Mouse (Mus musculus) layer of hippocampus, adult 6 months (tissue): ENCODE data around the gene Lpcat2b. TPM values are rescaled to one million over a fixed set of nuclear protein-coding genes. Genes with fewer than 3 reads are reported as not detected.

ENCODE experiments used
- long read RNA-seq, 2 experiments: library from polyadenylated mRNA; unstranded; transcript quantifications; one replicate each; pipeline ENCODE4 v2.0.0; 2019 to 2020
- polyA plus RNA-seq: library from polyadenylated mRNA; unstranded; fragments of <200 nt; fragmentation: Nextera tagmentation; gene quantifications from 2 replicates; pipeline ENCODE4 v1.2.3, GENCODE M21; 2021

Gene Lpcat2b
- not detected in 2 replicates for polyA plus RNA-seq
- long read RNA-seq, experiment 1: 0 reads
- long read RNA-seq, experiment 2: 0 reads

GRCm38 (mm10) chr5:107431249-107431648 lies at the start of gene Lpcat2b:
Lpcat2b (plus strand) TSS chr5:107431549.

GRCm38 (mm10) chr5:107402436-107402835 lies 28.9 kb upstream of the Lpcat2b start, which contains the start of gene Ephx4:
Ephx4 (plus strand) TSS chr5:107402736.

GRCm38 (mm10) chr5:107437464-107438281 lies 6.3 kb downstream of the Lpcat2b start, which contains the start of gene Btbd8:
Btbd8 (plus strand) TSS chr5:107437997.

Other genes starting within 250 kb of the Lpcat2b start
- gene Tgfbr3, start 141.9 kb upstream of the Lpcat2b start, polyA plus RNA-seq: 7.2 and 7.5 TPM in 2 replicates
- gene Brdt, start 100.4 kb upstream of the Lpcat2b start, polyA plus RNA-seq: 2.7 and 2.9 TPM in 2 replicates
- 78.8 and 89.2 TPM in 2 replicates for gene Ephx4, start 28.8 kb upstream of the Lpcat2b start, polyA plus RNA-seq
- 42.0 and 44.6 TPM in 2 replicates for gene Btbd8, start 6.4 kb downstream of the Lpcat2b start, polyA plus RNA-seq
- gene Gm42669, start 76.1 kb downstream of the Lpcat2b start, polyA plus RNA-seq: 0.06 TPM in 2 replicates
- 0.10 and 0.24 TPM in 2 replicates for gene 1700028K03Rik, start 103.2 kb downstream of the Lpcat2b start, polyA plus RNA-seq
- gene Rpap2, start 165.8 kb downstream of the Lpcat2b start, polyA plus RNA-seq: 21.7 and 22.4 TPM in 2 replicates
- 8.9 and 9.1 TPM in 2 replicates for gene Glmn, start 166.3 kb downstream of the Lpcat2b start, polyA plus RNA-seq